Mouse (Mus musculus): Measurements from ENCODE around the gene Zhx3. TPM values are rescaled to one million over a fixed set of nuclear protein-coding genes. Genes with fewer than 3 reads are reported as not detected.

The Zhx3 gene
- polyA plus RNA-seq, 1 experiment from 2014 or later, result 14.6 TPM

- TF ChIP-seq CTCF (IDR thresholded peaks at IDR 0.05), result no peak
- in situ Hi-C loops (cut with MboI; ENCODE audit: low pct_unique_long_range_greater_than_20kb), result no loop called here
- H3K27me3 ChIP-seq, result peaks cover 50% of the 10 kb centered on the region
- DNase-seq (ENCODE audit: low read depth, low spot score) (no peak), ATAC-seq (no peak)
- POLR2A ChIA-PET, result no interaction called here
- CTCF ChIA-PET, result interaction anchor here (0.8 to 1.0 kb wide), 2 partner anchors 167 to 286 kb away, joined by 3 to 4 read pairs; no protein-coding TSS in a partner anchor
These were observed 37.8 kb upstream of the Zhx3 start for GRCm38 (mm10) chr2:160910633-160911032.

DNA sequence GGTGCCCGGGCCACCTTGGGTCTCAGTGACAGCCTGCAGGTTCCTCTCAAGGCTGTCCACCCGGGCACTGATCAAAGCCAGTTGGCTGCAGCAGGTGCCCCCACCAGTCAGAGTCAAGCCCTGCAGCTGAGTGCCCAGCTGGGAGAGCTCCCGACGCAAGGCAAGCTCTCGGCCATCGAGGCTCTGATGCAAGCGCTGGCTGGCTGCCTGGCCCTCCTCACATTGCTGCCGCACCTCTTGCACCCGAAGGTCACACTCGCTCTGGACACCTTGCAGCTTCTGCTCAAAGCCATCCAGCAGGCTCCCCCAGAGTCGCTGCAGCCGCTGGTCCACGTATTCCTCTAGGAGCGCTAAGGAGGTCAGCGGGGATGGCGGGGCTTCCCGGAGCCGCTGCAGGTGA is 35.8 kb upstream of the Zhx3 start:
- CTCF ChIA-PET, result no interaction called here
- TF ChIP-seq CTCF (IDR thresholded peaks at IDR 0.05), result no peak
- ATAC-seq, result no peak
- no peak for DNase-seq (ENCODE audit: low read depth, low spot score)
- peaks cover 34% of the 10 kb centered on the region for H3K27me3 ChIP-seq
- POLR2A ChIA-PET, result no interaction called here
- in situ Hi-C loops (cut with MboI; ENCODE audit: low pct_unique_long_range_greater_than_20kb), result no loop called here

- ATAC-seq (no peak), DNase-seq (ENCODE audit: low read depth, low spot score) (no peak)
- H3K27me3 ChIP-seq, result peaks cover 16% of the 10 kb centered on the region
- ChIA-PET CTCF (no interaction called here), POLR2A (no interaction called here)
- no peak for TF ChIP-seq CTCF (IDR thresholded peaks at IDR 0.05)
- in situ Hi-C loops (cut with MboI; ENCODE audit: low pct_unique_long_range_greater_than_20kb), result no loop called here
These were observed 33.3 kb upstream of the Zhx3 start for GRCm38 (mm10) chr2:160906101-160906500.

GRCm38 (mm10) chr2:160905301-160905700 is 32.5 kb upstream of the Zhx3 start:
- ATAC-seq (no peak), DNase-seq (ENCODE audit: low read depth, low spot score) (no peak)
- peaks cover 8% of the 10 kb centered on the region for H3K27me3 ChIP-seq
- ChIA-PET CTCF (no interaction called here), POLR2A (interaction anchor here (0.6 kb wide), 1 partner anchor 22 kb away, joined by 3 read pairs; no protein-coding TSS in a partner anchor)
- TF ChIP-seq CTCF (IDR thresholded peaks at IDR 0.05), result no peak
- in situ Hi-C loops (cut with MboI; ENCODE audit: low pct_unique_long_range_greater_than_20kb), result no loop called here

GRCm38 (mm10) chr2:160901656-160902412 is 29.0 kb upstream of the Zhx3 start:
- in situ Hi-C loops (cut with MboI; ENCODE audit: low pct_unique_long_range_greater_than_20kb), result no loop called here
- no peaks in the 10 kb centered on the region for H3K27me3 ChIP-seq
- no peak for DNase-seq (ENCODE audit: low read depth, low spot score)
- ChIA-PET CTCF (interaction anchor here (0.9 kb wide), 2 partner anchors 13 to 309 kb away, joined by 3 read pairs; no protein-coding TSS in a partner anchor), POLR2A (interaction anchor here (0.6 kb wide), 1 partner anchor 31 kb away, joined by 5 read pairs; no protein-coding TSS in a partner anchor)
- no peak for ATAC-seq
- TF ChIP-seq CTCF (IDR thresholded peaks at IDR 0.05), result no peak

DNA sequence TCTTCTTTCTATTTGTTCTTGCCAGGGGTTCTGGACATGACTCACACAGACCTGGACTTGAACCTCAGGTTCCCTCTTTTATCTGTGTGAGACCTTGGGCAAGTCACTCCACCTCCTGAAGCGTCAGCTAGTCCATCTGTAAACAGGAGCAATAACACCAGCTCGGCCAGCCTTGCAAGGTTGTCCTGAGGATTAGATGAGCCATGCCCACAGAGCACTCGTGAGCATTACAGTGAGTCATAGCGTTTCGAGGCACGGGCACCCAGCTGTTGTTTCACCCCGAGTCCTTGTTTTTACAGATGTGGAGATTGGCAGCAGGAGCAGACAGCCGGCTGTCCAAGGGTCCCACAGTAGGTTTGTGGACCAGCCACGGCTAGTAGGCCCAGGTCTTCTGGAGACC is 18.9 kb upstream of the Zhx3 start:
- ChIA-PET CTCF (interaction anchor here (1.6 kb wide), 1 partner anchor 191 kb away, joined by 3 read pairs; no protein-coding TSS in a partner anchor), POLR2A (no interaction called here)
- no peak for TF ChIP-seq CTCF (IDR thresholded peaks at IDR 0.05)
- H3K27me3 ChIP-seq, result no peaks in the 10 kb centered on the region
- ATAC-seq (no peak), DNase-seq (ENCODE audit: low read depth, low spot score) (no peak)
- in situ Hi-C loops (cut with MboI; ENCODE audit: low pct_unique_long_range_greater_than_20kb), result no loop called here

DNA sequence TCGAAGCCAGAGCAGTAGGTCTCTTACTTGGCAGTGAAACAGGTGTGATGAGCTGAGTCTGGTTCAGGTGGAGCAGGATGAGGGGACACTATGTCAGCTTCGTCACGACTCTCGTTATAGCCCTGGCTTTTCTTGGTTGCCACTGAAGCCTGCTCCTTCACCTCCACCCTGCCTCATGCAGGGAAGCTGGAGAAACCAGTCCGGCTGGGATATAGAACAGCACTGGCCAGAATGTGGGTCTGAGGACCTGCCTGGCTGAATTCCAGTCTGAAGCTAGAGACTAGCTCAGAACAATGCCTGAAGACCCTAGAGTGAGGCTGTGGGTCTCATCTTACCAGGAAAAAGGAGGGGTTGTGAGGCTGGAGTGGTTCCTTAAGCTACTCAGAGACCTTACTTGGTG is 18.2 kb upstream of the Zhx3 start:
- no peaks in the 10 kb centered on the region for H3K27me3 ChIP-seq
- DNase-seq (ENCODE audit: low read depth, low spot score), result no peak
- CTCF ChIA-PET, result interaction anchor here (1.6 kb wide), 1 partner anchor 190 kb away, joined by 3 read pairs; no protein-coding TSS in a partner anchor
- POLR2A ChIA-PET, result interaction anchor here (0.6 kb wide), 1 partner anchor 627 kb away, joined by 3 read pairs; no protein-coding TSS in a partner anchor
- in situ Hi-C loops (cut with MboI; ENCODE audit: low pct_unique_long_range_greater_than_20kb), result no loop called here
- no peak for ATAC-seq
- no peak for TF ChIP-seq CTCF (IDR thresholded peaks at IDR 0.05)

- DNase-seq (ENCODE audit: low read depth, low spot score), result no peak
- ChIA-PET CTCF (interaction anchor here (0.8 to 1.6 kb wide), 7 partner anchors 10 to 286 kb away, joined by 3 to 7 read pairs (median 4); no protein-coding TSS in a partner anchor), POLR2A (no interaction called here)
- in situ Hi-C loops (cut with MboI; ENCODE audit: low pct_unique_long_range_greater_than_20kb), result loop anchor here (5.0 kb wide), 1 partner anchor 171 kb away; no protein-coding TSS in a partner anchor
- TF ChIP-seq CTCF (IDR thresholded peaks at IDR 0.05), result no peak
- ATAC-seq, result no peak
- no peaks in the 10 kb centered on the region for H3K27me3 ChIP-seq
These were observed 15.1 kb upstream of the Zhx3 start for GRCm38 (mm10) chr2:160887859-160888258.

DNA sequence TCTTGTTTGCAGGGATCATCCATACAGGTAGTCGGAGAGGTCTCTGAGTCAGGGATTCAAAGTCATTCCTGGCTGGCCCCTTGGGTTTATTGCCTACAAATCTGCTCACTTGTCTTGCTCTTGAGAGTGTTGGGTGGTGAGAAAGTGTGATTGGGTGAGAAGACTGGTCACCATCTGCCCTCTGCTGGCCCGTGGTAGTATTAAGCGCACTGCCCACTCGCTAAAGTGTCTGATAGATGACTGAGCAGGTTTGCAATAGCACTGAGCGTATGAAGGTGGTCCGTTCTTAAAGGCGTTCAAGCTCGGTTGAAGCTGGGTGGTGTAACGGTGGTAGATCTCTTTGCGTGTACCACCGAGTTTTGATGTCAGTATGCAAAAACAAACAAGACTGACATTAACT is 14.5 kb upstream of the Zhx3 start:
- TF ChIP-seq CTCF (IDR thresholded peaks at IDR 0.05), result peak; percentile 92
- POLR2A ChIA-PET, result no interaction called here
- peak; percentile 88 for ATAC-seq
- no peaks in the 10 kb centered on the region for H3K27me3 ChIP-seq
- in situ Hi-C loops (cut with MboI; ENCODE audit: low pct_unique_long_range_greater_than_20kb), result loop anchor here (5.0 kb wide), 1 partner anchor 170 kb away; no protein-coding TSS in a partner anchor
- DNase-seq (ENCODE audit: low read depth, low spot score), result no peak
- CTCF ChIA-PET, result interaction anchor here (1.2 to 1.6 kb wide), 6 partner anchors 9 to 286 kb away, joined by 3 to 7 read pairs (median 4); no protein-coding TSS in a partner anchor

DNA sequence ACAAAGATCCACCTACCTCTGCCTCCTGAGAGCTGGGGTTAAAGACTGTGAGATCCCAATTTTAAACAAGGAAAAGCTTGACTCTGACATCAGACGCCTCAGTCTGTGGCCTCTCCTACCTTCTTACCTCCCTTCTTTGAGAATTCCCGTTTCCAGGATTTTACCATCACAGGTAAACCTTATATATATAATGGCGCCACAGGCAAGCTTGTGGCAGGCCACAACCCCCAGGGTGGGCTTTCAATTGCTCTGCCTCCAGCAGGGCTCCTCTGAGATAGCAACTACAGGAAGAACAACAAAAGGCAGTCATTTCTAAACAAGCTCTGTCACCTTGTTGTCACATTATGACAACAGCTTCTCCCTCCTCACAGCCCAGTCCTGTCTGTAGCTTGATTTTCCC is 13.4 kb upstream of the Zhx3 start:
- no peak for ATAC-seq
- in situ Hi-C loops (cut with MboI; ENCODE audit: low pct_unique_long_range_greater_than_20kb), result loop anchor here (5.0 kb wide), 1 partner anchor 169 kb away; no protein-coding TSS in a partner anchor
- no peaks in the 10 kb centered on the region for H3K27me3 ChIP-seq
- ChIA-PET POLR2A (no interaction called here), CTCF (interaction anchor here (1.8 to 5.6 kb wide), 10 partner anchors 81 to 288 kb away, joined by 5 to 60 read pairs (median 11); partner anchors contain the start of gene Plcg1)
- DNase-seq (ENCODE audit: low read depth, low spot score), result no peak
- TF ChIP-seq CTCF (IDR thresholded peaks at IDR 0.05), result no peak

- no peaks in the 10 kb centered on the region for H3K27me3 ChIP-seq
- ChIA-PET CTCF (interaction anchor here (0.6 to 5.6 kb wide), 41 partner anchors 9 to 302 kb away, joined by 3 to 60 read pairs (median 5); partner anchors contain the start of gene Plcg1), POLR2A (interaction anchor here (0.6 to 1.1 kb wide), 6 partner anchors 12 to 195 kb away, joined by 3 to 5 read pairs (median 4); partner anchors contain the start of gene Zhx3)
- ATAC-seq (no peak), DNase-seq (ENCODE audit: low read depth, low spot score) (no peak)
- TF ChIP-seq CTCF (IDR thresholded peaks at IDR 0.05), result peak; percentile 88
- in situ Hi-C loops (cut with MboI; ENCODE audit: low pct_unique_long_range_greater_than_20kb), result loop anchor here (5.0 kb wide), 2 partner anchors 168 to 283 kb away; no protein-coding TSS in a partner anchor
These were observed 12.0 kb upstream of the Zhx3 start for GRCm38 (mm10) chr2:160884830-160885229.
